Mouse (Mus musculus): ENCODE data around the gene Pfdn6.

GRCm38 (mm10) chr17:33918293-33919203 is 21.6 kb downstream of the Pfdn6 start:
- TF ChIP-seq POLR2A (IDR thresholded peaks at IDR 0.05; ENCODE audit: insufficient read depth, low read depth, low read length), result no peak
- no peak for TF ChIP-seq CTCF (IDR thresholded peaks at IDR 0.05)
